Mouse (Mus musculus): Measurements from ENCODE around the gene Plac1. TPM values are rescaled to one million over a fixed set of nuclear protein-coding genes. Genes with fewer than 3 reads are reported as not detected.
"Not testable (repeated sequence)": the region's sequence is repeated elsewhere in the genome, so short reads cannot be mapped to it uniquely, and the experiment has no call there.

Plac1 gene
- polyA plus RNA-seq (2015; fragmentation: Nextera tagmentation; extraction: Ambion mirVana): 0.19 and 0.44 TPM in 2 replicates

GRCm38 (mm10) chrX:53240011-53240410, at the start of gene Plac1:
Plac1 (minus strand) TSS chrX:53240111.
- no peak within 1 kb of the TSS for H3K9ac ChIP-seq
- 70% methylated on average over 4 of the region's 4 CpGs for WGBS
- H3K9me3 ChIP-seq: no peaks in the 10 kb centered on the region
- H3K4me1 ChIP-seq: no peaks in the 10 kb centered on the region
- H3K36me3 ChIP-seq (replicated peaks): no peaks in the 10 kb centered on the region
- no peak for ATAC-seq (replicated peaks)
- no peak within 1 kb of the TSS for H3K4me3 ChIP-seq
- H3K4me2 ChIP-seq: no peak within 1 kb of the TSS
- no peak within 1 kb of the TSS for H3K27ac ChIP-seq
- no peaks in the 10 kb centered on the region for H3K27me3 ChIP-seq (replicated peaks)

GRCm38 (mm10) chrX:53287924-53288323, 48.0 kb upstream of the Plac1 start:
- H3K9me3 ChIP-seq: no peaks in the 10 kb centered on the region
- no peaks in the 10 kb centered on the region for H3K4me1 ChIP-seq
- no peak for ATAC-seq (replicated peaks)
- H3K9ac ChIP-seq: no peak overlapping the region
- no peak overlapping the region for H3K4me3 ChIP-seq
- no peaks in the 10 kb centered on the region for H3K36me3 ChIP-seq (replicated peaks)
- no peak overlapping the region for H3K27ac ChIP-seq
- WGBS: 83% methylated on average over 5 of the region's 5 CpGs
- H3K27me3 ChIP-seq (replicated peaks): no peaks in the 10 kb centered on the region
- no peak overlapping the region for H3K4me2 ChIP-seq

GRCm38 (mm10) chrX:53273124-53273523, 33.2 kb upstream of the Plac1 start, which contains the start of gene Fam122c:
Fam122c (plus strand) TSS chrX:53273424.
- H3K4me1 ChIP-seq: no peaks in the 10 kb centered on the region
- ATAC-seq (replicated peaks): no peak
- 45% methylated on average over 1 of the region's 1 CpGs for WGBS
- H3K27me3 ChIP-seq (replicated peaks): no peaks in the 10 kb centered on the region
- no peak within 1 kb of the TSS for H3K27ac ChIP-seq
- no peaks in the 10 kb centered on the region for H3K36me3 ChIP-seq (replicated peaks)
- H3K4me2 ChIP-seq: no peak within 1 kb of the TSS
- H3K4me3 ChIP-seq: no peak within 1 kb of the TSS
- no peaks in the 10 kb centered on the region for H3K9me3 ChIP-seq
- H3K9ac ChIP-seq: no peak within 1 kb of the TSS

GRCm38 (mm10) chrX:53271628-53272027, 31.7 kb upstream of the Plac1 start:
- ATAC-seq (replicated peaks); H3K4me3 ChIP-seq; H3K9ac ChIP-seq; H3K27me3 ChIP-seq (replicated peaks); H3K4me1 ChIP-seq; H3K9me3 ChIP-seq; H3K4me2 ChIP-seq; H3K27ac ChIP-seq; H3K36me3 ChIP-seq (replicated peaks): not testable (repeated sequence)
- 72% methylated on average over 3 of the region's 3 CpGs for WGBS

GRCm38 (mm10) chrX:53270063-53270432, 30.1 kb upstream of the Plac1 start:
- H3K9me3 ChIP-seq: no peaks in the 10 kb centered on the region
- H3K9ac ChIP-seq: no peak overlapping the region
- H3K36me3 ChIP-seq (replicated peaks): no peaks in the 10 kb centered on the region
- 22% methylated on average over 10 of the region's 10 CpGs for WGBS
- no peaks in the 10 kb centered on the region for H3K27me3 ChIP-seq (replicated peaks)
- H3K4me1 ChIP-seq: no peaks in the 10 kb centered on the region
- peak overlapping the region; percentile 63 for H3K4me3 ChIP-seq
- no peak overlapping the region for H3K27ac ChIP-seq
- peak; percentile 35; the same call in 1 of the 2 replicates for ATAC-seq (replicated peaks)
- H3K4me2 ChIP-seq: peak overlapping the region; percentile 71

GRCm38 (mm10) chrX:53269289-53270062, 29.6 kb upstream of the Plac1 start, which contains the start of gene Fam122b:
Fam122b (minus strand) TSS chrX:53269805.
- ATAC-seq (replicated peaks): peak; percentile 95
- Histone ChIP-seq H3K4me3 (peak within 1 kb of the TSS; percentile 63), H3K4me2 (peak within 1 kb of the TSS; percentile 71), H3K27ac (peak within 1 kb of the TSS; percentile 76), H3K9ac (peak within 1 kb of the TSS; percentile 58), H3K36me3 (replicated peaks) (no peaks in the 10 kb centered on the region), H3K9me3 (no peaks in the 10 kb centered on the region), H3K4me1 (no peaks in the 10 kb centered on the region), H3K27me3 (replicated peaks) (no peaks in the 10 kb centered on the region)
- 27% methylated on average over 40 of the region's 40 CpGs for WGBS

- Histone ChIP-seq H3K4me1 (no peaks in the 10 kb centered on the region), H3K4me2 (peak overlapping the region; percentile 71), H3K36me3 (replicated peaks) (no peaks in the 10 kb centered on the region), H3K4me3 (peak overlapping the region; percentile 63), H3K27ac (0 out of 2 replicates have a peak overlapping the region, but pooled peaks have one; percentile 76), H3K9me3 (no peaks in the 10 kb centered on the region), H3K9ac (peak overlapping the region; percentile 58; the same call in 1 of the 2 replicates), H3K27me3 (replicated peaks) (no peaks in the 10 kb centered on the region)
- WGBS: 23% methylated on average over 10 of the region's 10 CpGs
- peak; percentile 88 for ATAC-seq (replicated peaks)
Observed at GRCm38 (mm10) chrX:53268856-53269255, 28.9 kb upstream of the Plac1 start.

GRCm38 (mm10) chrX:53266186-53266585, 26.3 kb upstream of the Plac1 start:
- H3K36me3 ChIP-seq (replicated peaks): no peaks in the 10 kb centered on the region
- H3K27ac ChIP-seq: no peak overlapping the region
- no peaks in the 10 kb centered on the region for H3K4me1 ChIP-seq
- H3K9ac ChIP-seq: no peak overlapping the region
- H3K9me3 ChIP-seq: no peaks in the 10 kb centered on the region
- 75% methylated on average over 9 of the region's 9 CpGs for WGBS
- H3K4me2 ChIP-seq: no peak overlapping the region
- no peaks in the 10 kb centered on the region for H3K27me3 ChIP-seq (replicated peaks)
- ATAC-seq (replicated peaks): no peak
- H3K4me3 ChIP-seq: no peak overlapping the region

GRCm38 (mm10) chrX:53255195-53255594, 15.3 kb upstream of the Plac1 start:
- Histone ChIP-seq H3K9me3 (no peaks in the 10 kb centered on the region), H3K27ac (no peak overlapping the region), H3K36me3 (replicated peaks) (no peaks in the 10 kb centered on the region), H3K4me1 (no peaks in the 10 kb centered on the region), H3K9ac (no peak overlapping the region), H3K27me3 (replicated peaks) (no peaks in the 10 kb centered on the region), H3K4me2 (no peak overlapping the region), H3K4me3 (no peak overlapping the region)
- ATAC-seq (replicated peaks): no peak

- H3K27me3 ChIP-seq (replicated peaks): no peaks in the 10 kb centered on the region
- no peaks in the 10 kb centered on the region for H3K36me3 ChIP-seq (replicated peaks)
- H3K4me3 ChIP-seq: no peak overlapping the region
- ATAC-seq (replicated peaks): no peak
- no peaks in the 10 kb centered on the region for H3K4me1 ChIP-seq
- H3K9me3 ChIP-seq: no peaks in the 10 kb centered on the region
- H3K27ac ChIP-seq: no peak overlapping the region
- 15% methylated on average over 2 of the region's 2 CpGs for WGBS
- no peak overlapping the region for H3K9ac ChIP-seq
- H3K4me2 ChIP-seq: no peak overlapping the region
Observed at GRCm38 (mm10) chrX:53237971-53238370, 1.9 kb downstream of the Plac1 start.

GRCm38 (mm10) chrX:53236404-53236803, 3.5 kb downstream of the Plac1 start:
- 44% methylated on average over 7 of the region's 7 CpGs for WGBS
- no peak overlapping the region for H3K27ac ChIP-seq
- no peak overlapping the region for H3K9ac ChIP-seq
- H3K4me3 ChIP-seq: no peak overlapping the region
- no peaks in the 10 kb centered on the region for H3K36me3 ChIP-seq (replicated peaks)
- no peaks in the 10 kb centered on the region for H3K4me1 ChIP-seq
- H3K27me3 ChIP-seq (replicated peaks): no peaks in the 10 kb centered on the region
- no peaks in the 10 kb centered on the region for H3K9me3 ChIP-seq
- ATAC-seq (replicated peaks): no peak
- H3K4me2 ChIP-seq: no peak overlapping the region

- no peak overlapping the region for H3K4me3 ChIP-seq
- H3K4me2 ChIP-seq: no peak overlapping the region
Observed at GRCm38 (mm10) chrX:53233689-53234088, 6.2 kb downstream of the Plac1 start.

GRCm38 (mm10) chrX:53231965-53232364, 7.9 kb downstream of the Plac1 start:
- H3K4me1 ChIP-seq: no peaks in the 10 kb centered on the region
- H3K27ac ChIP-seq: no peak overlapping the region
- H3K9ac ChIP-seq: no peak overlapping the region
- ATAC-seq (replicated peaks): 0 out of 2 replicates have a peak, but pooled peaks have one; percentile 42
- no peaks in the 10 kb centered on the region for H3K9me3 ChIP-seq
- no peaks in the 10 kb centered on the region for H3K27me3 ChIP-seq (replicated peaks)
- peak overlapping the region; percentile 41 for H3K4me2 ChIP-seq
- WGBS: 47% methylated on average over 13 of the region's 13 CpGs
- H3K4me3 ChIP-seq: peak overlapping the region; percentile 25
- H3K36me3 ChIP-seq (replicated peaks): no peaks in the 10 kb centered on the region

More at GRCm38 (mm10) chrX:53233689-53234088, 6.2 kb downstream of the Plac1 start:
- Histone ChIP-seq H3K9ac (no peak overlapping the region), H3K27ac (no peak overlapping the region), H3K27me3 (replicated peaks) (no peaks in the 10 kb centered on the region), H3K9me3 (no peaks in the 10 kb centered on the region), H3K4me1 (no peaks in the 10 kb centered on the region), H3K36me3 (replicated peaks) (no peaks in the 10 kb centered on the region)
- 31% methylated on average over 3 of the region's 4 CpGs for WGBS
- no peak for ATAC-seq (replicated peaks)
